Mouse (Mus musculus) ovary, adult 18-20 months (tissue): Measurements from ENCODE around the gene Fpr2.
A peak's percentile ranks its signal among the peaks of the same experiment; 100 is the strongest.
"Not testable (repeated sequence)": the region's sequence is repeated elsewhere in the genome, so short reads cannot be mapped to it uniquely, and the experiment has no call there.

Experiments used
- DNase-seq: peaks from one replicate; pipeline ENCODE4 v3.0.0; 2022; ENCODE audit warnings: low spot score, mixed read lengths

Fpr2 gene

GRCm38 (mm10) chr17:17887774-17888248 is at the start of gene Fpr2, which contains the start of gene Fpr3:
Fpr2 (plus strand) TSS chr17:17887824.
Fpr3 (plus strand) TSS chr17:17887852.
- no peak for DNase-seq

GRCm38 (mm10) chr17:17837919-17838701 is 49.5 kb upstream of the Fpr2 start:
- peak; percentile 92 for DNase-seq

GRCm38 (mm10) chr17:17839276-17839675 is 48.3 kb upstream of the Fpr2 start:
- DNase-seq: no peak

- no peak for DNase-seq
These were observed 46.8 kb upstream of the Fpr2 start for GRCm38 (mm10) chr17:17840796-17841195.

- DNase-seq: no peak
These were observed 43.9 kb upstream of the Fpr2 start for GRCm38 (mm10) chr17:17843534-17844261.

GRCm38 (mm10) chr17:17844606-17845005 is 43.0 kb upstream of the Fpr2 start:
- not testable (repeated sequence) for DNase-seq

- no peak for DNase-seq
These were observed 42.2 kb upstream of the Fpr2 start for GRCm38 (mm10) chr17:17845187-17846027.

- DNase-seq: no peak
These were observed 38.6 kb upstream of the Fpr2 start for GRCm38 (mm10) chr17:17848988-17849387.

GRCm38 (mm10) chr17:17849906-17850712 is 37.5 kb upstream of the Fpr2 start:
- no peak for DNase-seq

GRCm38 (mm10) chr17:17855064-17855838 is 32.4 kb upstream of the Fpr2 start, which contains the start of gene Has1:
Has1 (minus strand) TSS chr17:17855205.
- DNase-seq: no peak

GRCm38 (mm10) chr17:17856612-17857011 is 31.0 kb upstream of the Fpr2 start:
- DNase-seq: no peak

- DNase-seq: no peak
These were observed 30.2 kb upstream of the Fpr2 start for GRCm38 (mm10) chr17:17857446-17857845.

GRCm38 (mm10) chr17:17860110-17860509 is 27.5 kb upstream of the Fpr2 start:
- no peak for DNase-seq

GRCm38 (mm10) chr17:17862360-17862759 is 25.3 kb upstream of the Fpr2 start:
- DNase-seq: peak; percentile 12

GRCm38 (mm10) chr17:17865168-17865567 is 22.5 kb upstream of the Fpr2 start:
- DNase-seq: no peak

GRCm38 (mm10) chr17:17866801-17867469 is 20.7 kb upstream of the Fpr2 start:
- no peak for DNase-seq

GRCm38 (mm10) chr17:17870892-17871550 is 16.6 kb upstream of the Fpr2 start:
- DNase-seq: no peak

- no peak for DNase-seq
These were observed 15.9 kb upstream of the Fpr2 start for GRCm38 (mm10) chr17:17871697-17872096.

- DNase-seq: no peak
These were observed 8.3 kb upstream of the Fpr2 start for GRCm38 (mm10) chr17:17879347-17879746.
